Mouse (Mus musculus) liver, embryonic 11.5 days (tissue): ENCODE measurements around the gene Desi1. TPM values are rescaled to one million over a fixed set of nuclear protein-coding genes. Genes with fewer than 3 reads are reported as not detected.

ENCODE experiments used
- ATAC-seq: fragments of 200-750 bp; cut with Nextera tagmentation; replicated peaks from 2 replicates; pipeline ENCODE4 v1.8.0; 2017; ENCODE audit warnings: moderate number of reproducible peaks, mild to moderate bottlenecking, moderate TSS enrichment, moderate library complexity; ENCODE audit not compliant: low FRiP score
- DNase-seq: peaks from one replicate; pipeline ENCODE4 v3.0.0-alpha.2; 2017; ENCODE audit warnings: low spot score
- H3K27ac ChIP-seq: fragments of 300-500 bp; sonication (generic); 2 replicates; pipeline ENCODE4 v1.5.1; 2014; ENCODE audit warnings: mild to moderate bottlenecking, low read depth, low read length, control low read depth
- H3K27me3 ChIP-seq: fragments of 300-500 bp; sonication (generic); replicated peaks from 2 replicates; pipeline ENCODE4 v1.6.1; 2014; ENCODE audit warnings: low read length, mixed read lengths; ENCODE audit not compliant: control insufficient read depth, insufficient read depth
- H3K36me3 ChIP-seq: fragments of 300-500 bp; sonication (generic); 2 replicates; pipeline ENCODE4 v1.6.1; 2014; ENCODE audit warnings: mild to moderate bottlenecking, low read length, moderate library complexity, mixed read lengths; ENCODE audit not compliant: control insufficient read depth, insufficient read depth
- H3K4me1 ChIP-seq: fragments of 300-500 bp; sonication (generic); replicated peaks from 2 replicates; pipeline ENCODE4 v1.6.1; 2014; ENCODE audit warnings: low read length, mixed read lengths; ENCODE audit not compliant: control insufficient read depth, insufficient read depth
- H3K4me2 ChIP-seq: fragments of 300-500 bp; sonication (generic); 2 replicates; pipeline ENCODE4 v1.6.1; 2014; ENCODE audit warnings: mild to moderate bottlenecking, control low read depth, moderate library complexity
- H3K4me3 ChIP-seq: fragments of 300-500 bp; sonication (generic); 2 replicates; pipeline ENCODE4 v1.5.1; 2014; ENCODE audit warnings: low read depth, low read length, control low read depth
- H3K9ac ChIP-seq: fragments of 300-500 bp; sonication (generic); 2 replicates; pipeline ENCODE4 v1.6.1; 2014; ENCODE audit warnings: low read depth, low read length, control low read depth
- H3K9me3 ChIP-seq: fragments of 300-500 bp; sonication (generic); 2 replicates; pipeline ENCODE4 v1.6.1; 2016; ENCODE audit warnings: low read length, inconsistent platforms, mixed read lengths; ENCODE audit not compliant: control insufficient read depth
- WGBS: fragments of 180-500 bp; shearing (Covaris S2); extraction: QIAGEN DNeasy Blood & Tissue Kit; methylation state at CpG from one replicate; pipeline ENCODE4 v1.1.7; 2014; 5-methylcytosine and 5-hydroxymethylcytosine counted together
- polyA plus RNA-seq: library from polyadenylated mRNA; unstranded; fragments of >200 nt; fragmentation: Nextera tagmentation; extraction: Ambion mirVana; gene quantifications from 2 replicates; pipeline ENCODE4 v1.2.1, GENCODE M21; 2014

Gene Desi1
- polyA plus RNA-seq, 1 experiment from 2014 or later, result 27.4 TPM

- Histone ChIP-seq H3K9me3 (no peaks in the 10 kb centered on the region), H3K27ac (no peak overlapping the region; the same call in 1 of the 2 replicates), H3K4me1 (peaks cover 19% of the 10 kb centered on the region), H3K4me3 (peak overlapping the region; percentile 96), H3K9ac (peak overlapping the region; percentile 93), H3K36me3 (peaks cover 8% of the 10 kb centered on the region), H3K27me3 (no peaks in the 10 kb centered on the region), H3K4me2 (peak overlapping the region; percentile 90)
- no peak for ATAC-seq
- DNase-seq, result no peak
- 18% methylated on average over 9 of the region's 9 CpGs for WGBS
Measured at GRCm38 (mm10) chr15:82014745-82015391, 18.8 kb downstream of the Desi1 start.

DNA sequence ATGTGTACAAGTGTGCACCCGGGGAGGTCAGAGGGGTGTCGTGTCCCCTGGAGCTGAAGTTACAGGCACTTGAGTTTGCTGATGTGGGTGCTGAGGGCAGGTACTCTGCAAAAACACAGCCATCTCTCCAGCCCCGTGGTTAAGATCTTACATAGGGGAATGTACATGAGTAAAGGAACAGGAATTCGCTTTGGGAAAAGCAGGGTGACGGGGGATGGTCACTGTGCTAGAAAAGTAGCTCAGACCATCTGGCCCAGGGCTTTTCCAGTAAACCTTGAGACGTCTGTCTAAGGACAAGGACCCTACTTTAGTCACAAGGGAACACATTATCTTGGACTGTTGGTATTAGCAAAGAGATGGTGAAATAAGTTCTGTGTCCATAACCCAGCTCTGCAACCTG lies 21.7 kb downstream of the Desi1 start:
- no peaks in the 10 kb centered on the region; the same call in 1 of the 2 replicates for H3K36me3 ChIP-seq
- H3K4me1 ChIP-seq, result peaks cover 14% of the 10 kb centered on the region
- H3K4me3 ChIP-seq, result no peak overlapping the region
- no peaks in the 10 kb centered on the region for H3K9me3 ChIP-seq
- H3K27ac ChIP-seq, result no peak overlapping the region
- ATAC-seq, result no peak
- no peak overlapping the region for H3K9ac ChIP-seq
- H3K27me3 ChIP-seq, result no peaks in the 10 kb centered on the region
- WGBS, result 88% methylated on average over 6 of the region's 6 CpGs
- DNase-seq, result no peak
- no peak overlapping the region for H3K4me2 ChIP-seq

GRCm38 (mm10) chr15:82004257-82004656 lies 29.4 kb downstream of the Desi1 start:
- Histone ChIP-seq H3K9ac (no peak overlapping the region), H3K27ac (no peak overlapping the region), H3K27me3 (no peaks in the 10 kb centered on the region), H3K9me3 (no peaks in the 10 kb centered on the region), H3K36me3 (no peaks in the 10 kb centered on the region; the same call in 1 of the 2 replicates), H3K4me2 (no peak overlapping the region), H3K4me1 (0 out of 2 replicates have a peak, but pooled peaks cover 4% of the 10 kb centered on the region), H3K4me3 (no peak overlapping the region)
- WGBS, result 77% methylated on average over 8 of the region's 8 CpGs
- 0 out of 2 replicates have a peak, but pooled peaks have one; percentile 15 for ATAC-seq
- DNase-seq, result no peak

GRCm38 (mm10) chr15:81993992-81994391 lies 39.7 kb downstream of the Desi1 start:
- Histone ChIP-seq H3K4me3 (no peak overlapping the region), H3K9ac (no peak overlapping the region), H3K27me3 (no peaks in the 10 kb centered on the region), H3K9me3 (no peaks in the 10 kb centered on the region), H3K4me2 (no peak overlapping the region), H3K27ac (no peak overlapping the region), H3K4me1 (peaks cover 18% of the 10 kb centered on the region), H3K36me3 (peaks cover 11% of the 10 kb centered on the region)
- DNase-seq (no peak), ATAC-seq (no peak)
- 84% methylated on average over 6 of the region's 6 CpGs for WGBS

DNA sequence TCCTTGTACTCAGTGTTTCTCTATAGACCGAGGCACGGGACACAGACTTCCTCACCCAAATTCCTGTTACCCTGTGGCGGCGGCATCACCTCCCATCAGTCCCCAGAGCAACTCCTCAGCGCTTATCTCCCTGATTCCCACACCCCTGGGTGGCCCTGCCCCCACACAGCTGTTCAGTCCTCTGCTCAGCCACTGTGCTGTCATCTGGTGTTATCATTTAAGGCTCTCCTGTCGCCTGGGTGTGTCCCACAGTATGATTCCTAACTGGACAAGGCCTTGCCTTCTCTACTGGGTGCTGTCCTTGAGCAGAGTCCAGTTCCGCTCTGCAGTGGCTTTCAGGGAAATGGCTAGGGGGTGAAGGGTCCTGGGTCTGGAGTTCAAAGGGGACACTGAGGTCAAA lies 43.1 kb downstream of the Desi1 start:
- peaks cover 4% of the 10 kb centered on the region; the same call in 1 of the 2 replicates for H3K36me3 ChIP-seq
- peak; percentile 96 for ATAC-seq
- WGBS, result 35% methylated on average over 7 of the region's 7 CpGs
- H3K27ac ChIP-seq, result no peak overlapping the region
- peaks cover 18% of the 10 kb centered on the region for H3K4me1 ChIP-seq
- H3K9ac ChIP-seq, result 0 out of 2 replicates have a peak overlapping the region, but pooled peaks have one; percentile 30
- H3K27me3 ChIP-seq, result no peaks in the 10 kb centered on the region; the same call in 1 of the 2 replicates
- H3K4me3 ChIP-seq, result 0 out of 2 replicates have a peak overlapping the region, but pooled peaks have one; percentile 5
- H3K9me3 ChIP-seq, result no peaks in the 10 kb centered on the region
- peak; percentile 65 for DNase-seq
- peak overlapping the region; percentile 47 for H3K4me2 ChIP-seq

- H3K4me3 ChIP-seq, result no peak overlapping the region
- H3K36me3 ChIP-seq, result peaks cover 4% of the 10 kb centered on the region; the same call in 1 of the 2 replicates
- no peak overlapping the region; the same call in 1 of the 2 replicates for H3K9ac ChIP-seq
- peaks cover 18% of the 10 kb centered on the region for H3K4me1 ChIP-seq
- no peak overlapping the region; the same call in 1 of the 2 replicates for H3K27ac ChIP-seq
- peak overlapping the region; percentile 47; the same call in 1 of the 2 replicates for H3K4me2 ChIP-seq
- DNase-seq (peak; percentile 77), ATAC-seq (peak; percentile 29; the same call in 1 of the 2 replicates)
- no peaks in the 10 kb centered on the region for H3K9me3 ChIP-seq
- no peaks in the 10 kb centered on the region; the same call in 1 of the 2 replicates for H3K27me3 ChIP-seq
- WGBS, result 46% methylated on average over 11 of the region's 11 CpGs
Measured at GRCm38 (mm10) chr15:81989371-81990062, 44.1 kb downstream of the Desi1 start.

- H3K4me2 ChIP-seq, result no peak within 1 kb of the TSS
- H3K27ac ChIP-seq, result no peak within 1 kb of the TSS
- H3K9ac ChIP-seq, result no peak within 1 kb of the TSS
- H3K9me3 ChIP-seq, result no peaks in the 10 kb centered on the region
- 69% methylated on average over 3 of the region's 3 CpGs for whole genome bisulfite sequencing
- no peaks in the 10 kb centered on the region; the same call in 1 of the 2 replicates for H3K27me3 ChIP-seq
- ATAC-seq, result no peak
- peaks cover 18% of the 10 kb centered on the region for H3K4me1 ChIP-seq
- no peak within 1 kb of the TSS for H3K4me3 ChIP-seq
- no peaks in the 10 kb centered on the region for H3K36me3 ChIP-seq
- no peak for DNase-seq
Measured at GRCm38 (mm10) chr15:81987646-81988045, 46.0 kb downstream of the Desi1 start, which contains the start of gene Xrcc6. Gene Xrcc6 (plus strand): TSS chr15:81987835.

DNA sequence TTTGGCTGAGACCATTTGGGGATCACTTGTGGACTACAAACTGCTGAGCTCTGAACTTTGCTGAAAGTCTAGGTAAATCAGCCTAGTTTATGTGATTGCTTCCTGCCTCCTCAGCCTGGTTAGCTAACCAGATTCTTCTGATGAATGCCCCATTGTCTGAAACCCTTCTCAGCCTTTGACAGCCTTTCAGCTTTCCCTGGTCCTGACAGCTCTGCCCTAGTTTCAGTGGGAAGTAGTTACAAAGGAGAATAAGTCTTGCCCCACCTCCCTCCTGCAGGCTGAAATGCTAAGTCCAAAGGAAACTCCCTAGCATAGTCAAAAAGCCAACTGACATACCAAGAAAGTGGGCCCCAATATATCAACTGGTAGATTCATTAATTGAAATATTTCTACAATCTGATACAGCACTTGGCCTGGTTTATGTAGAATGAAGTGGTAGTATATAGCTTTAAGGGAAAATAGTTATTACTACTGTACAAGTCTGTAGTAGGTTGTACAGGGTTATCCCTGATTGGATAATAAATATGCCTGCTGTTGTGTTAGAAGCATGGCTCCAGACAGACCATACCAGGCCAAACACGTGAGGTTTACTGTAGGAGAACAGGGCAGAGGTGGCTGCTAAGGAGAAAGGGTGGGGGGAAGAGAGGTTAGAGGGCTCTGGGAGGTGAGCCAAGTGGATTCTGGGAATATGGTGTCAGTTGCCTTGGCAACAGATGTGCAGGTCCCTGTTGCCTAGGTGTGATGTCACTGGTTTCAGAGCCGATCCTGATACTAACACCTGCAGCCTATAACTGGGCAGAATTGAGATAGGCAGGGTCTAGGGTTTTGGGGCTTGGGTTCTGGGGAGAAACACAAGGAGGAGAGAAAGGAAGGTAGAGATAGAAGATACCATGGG lies 48.1 kb downstream of the Desi1 start:
- no peak overlapping the region for H3K4me2 ChIP-seq
- ATAC-seq, result no peak
- H3K9ac ChIP-seq, result no peak overlapping the region
- H3K4me3 ChIP-seq, result no peak overlapping the region
- no peaks in the 10 kb centered on the region for H3K9me3 ChIP-seq
- H3K4me1 ChIP-seq, result peaks cover 10% of the 10 kb centered on the region
- H3K27me3 ChIP-seq, result no peaks in the 10 kb centered on the region; the same call in 1 of the 2 replicates
- DNase-seq, result no peak
- WGBS, result 79% methylated on average over 2 of the region's 2 CpGs
- no peak overlapping the region for H3K27ac ChIP-seq
- H3K36me3 ChIP-seq, result no peaks in the 10 kb centered on the region
